Mouse (Mus musculus) midbrain, embryonic 14.5 days (tissue): ENCODE results near the gene Rgl1. TPM values are rescaled to one million over a fixed set of nuclear protein-coding genes. Genes with fewer than 3 reads are reported as not detected.
"Not testable (repeated sequence)": the region's sequence is repeated elsewhere in the genome, so short reads cannot be mapped to it uniquely, and the experiment has no call there.

ENCODE experiments used
- ATAC-seq: fragments of 200-750 bp; cut with Nextera tagmentation; 2 replicates; pipeline ENCODE4 v1.8.0; 2017; ENCODE audit warnings: moderate number of reproducible peaks, moderate library complexity; ENCODE audit not compliant: low FRiP score, low TSS enrichment
- DNase-seq: peaks from one replicate; pipeline ENCODE4 v3.0.0-alpha.2; 2015
- H3K27ac ChIP-seq: fragments of 300-500 bp; sonication (generic); replicated peaks from 2 replicates; pipeline ENCODE4 v1.5.1; 2014; ENCODE audit warnings: mild to moderate bottlenecking, low read depth, low read length, moderate library complexity
- H3K27me3 ChIP-seq: fragments of 300-500 bp; sonication (generic); 2 replicates; pipeline ENCODE4 v1.6.1; 2014; ENCODE audit warnings: low read length, control low read depth, mixed read lengths; ENCODE audit not compliant: control insufficient read depth, insufficient read depth
- H3K36me3 ChIP-seq: fragments of 300-500 bp; sonication (generic); 2 replicates; pipeline ENCODE4 v1.6.1; 2014; ENCODE audit warnings: low read length, control low read depth; ENCODE audit not compliant: control insufficient read depth, insufficient read depth
- H3K4me1 ChIP-seq: fragments of 300-500 bp; sonication (generic); 2 replicates; pipeline ENCODE4 v1.6.1; 2014; ENCODE audit warnings: mild to moderate bottlenecking, antibody characterized with exemption, low read length, control low read depth; ENCODE audit not compliant: control insufficient read depth, insufficient read depth
- H3K4me2 ChIP-seq: fragments of 300-500 bp; sonication (generic); 2 replicates; pipeline ENCODE4 v1.6.1; 2014; ENCODE audit warnings: mild to moderate bottlenecking, low read length, moderate library complexity
- H3K4me3 ChIP-seq: fragments of 300-500 bp; sonication (generic); replicated peaks from 2 replicates; pipeline ENCODE4 v1.5.1; 2014; ENCODE audit warnings: low read depth, low read length
- H3K9ac ChIP-seq: fragments of 300-500 bp; sonication (generic); replicated peaks from 2 replicates; pipeline ENCODE4 v1.6.1; 2014; ENCODE audit warnings: mild to moderate bottlenecking, low read length, moderate library complexity
- H3K9me3 ChIP-seq: fragments of 300-500 bp; sonication (generic); 2 replicates; pipeline ENCODE4 v1.6.1; 2016; ENCODE audit warnings: low read length, control low read depth, mixed read lengths; ENCODE audit not compliant: control insufficient read depth
- WGBS: fragments of 180-500 bp; shearing (Covaris S2); extraction: QIAGEN DNeasy Blood & Tissue Kit; methylation state at CpG from one replicate; pipeline ENCODE4 v1.1.7; 2014; 5-methylcytosine and 5-hydroxymethylcytosine counted together
- polyA plus RNA-seq: library from polyadenylated mRNA; unstranded; fragments of >200 nt; fragmentation: Nextera tagmentation; extraction: Ambion mirVana; gene quantifications from 2 replicates; pipeline ENCODE4 v1.2.1, GENCODE M21; 2014

Rgl1 gene
- polyA plus RNA-seq, 1 experiment from 2014 or later: 16.6 TPM

- Histone ChIP-seq H3K27ac (no peak overlapping the region), H3K4me1 (no peaks in the 10 kb centered on the region), H3K4me2 (no peak overlapping the region), H3K4me3 (no peak overlapping the region), H3K9me3 (no peaks in the 10 kb centered on the region), H3K9ac (no peak overlapping the region), H3K27me3 (no peaks in the 10 kb centered on the region), H3K36me3 (no peaks in the 10 kb centered on the region)
- ATAC-seq: no peak
- 29% methylated on average over 8 of the region's 8 CpGs for WGBS
- peak; percentile 40 for DNase-seq
Observed at GRCm38 (mm10) chr1:152669446-152670180, 96.5 kb downstream of the Rgl1 start.

GRCm38 (mm10) chr1:152660436-152660835 is 105.7 kb downstream of the Rgl1 start:
- DNase-seq (no peak), ATAC-seq (no peak)
- Histone ChIP-seq H3K27me3 (no peaks in the 10 kb centered on the region), H3K27ac (no peak overlapping the region), H3K4me1 (no peaks in the 10 kb centered on the region), H3K4me3 (no peak overlapping the region), H3K9ac (no peak overlapping the region), H3K36me3 (no peaks in the 10 kb centered on the region), H3K4me2 (no peak overlapping the region), H3K9me3 (no peaks in the 10 kb centered on the region)
- 91% methylated on average over 7 of the region's 7 CpGs for WGBS

GRCm38 (mm10) chr1:152659961-152660360 is 106.2 kb downstream of the Rgl1 start:
- WGBS: 91% methylated on average over 4 of the region's 4 CpGs
- Histone ChIP-seq H3K4me2 (no peak overlapping the region), H3K36me3 (no peaks in the 10 kb centered on the region), H3K27me3 (no peaks in the 10 kb centered on the region), H3K9me3 (no peaks in the 10 kb centered on the region), H3K27ac (no peak overlapping the region), H3K9ac (no peak overlapping the region), H3K4me3 (no peak overlapping the region), H3K4me1 (no peaks in the 10 kb centered on the region)
- DNase-seq (no peak), ATAC-seq (no peak)

DNA sequence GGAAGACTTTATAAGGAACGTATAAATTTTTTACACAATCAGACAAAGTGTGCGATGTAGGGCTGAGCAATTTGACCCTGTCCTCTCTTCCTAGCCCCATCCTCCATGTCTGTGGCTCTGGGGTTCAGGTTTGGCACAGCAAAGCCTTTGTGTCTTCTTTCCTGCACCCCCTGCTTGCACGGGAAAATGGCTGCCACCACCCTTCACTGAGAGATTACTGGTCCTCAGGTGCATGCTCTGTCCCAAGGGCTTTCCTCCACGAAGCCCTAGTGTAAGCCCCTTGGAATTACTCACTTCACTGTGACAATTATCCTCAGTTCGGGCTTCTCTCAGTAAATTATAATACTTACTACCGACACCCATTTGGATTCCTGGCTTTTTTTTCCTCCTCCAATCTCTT is 109.5 kb downstream of the Rgl1 start:
- H3K36me3 ChIP-seq: no peaks in the 10 kb centered on the region
- WGBS: 81% methylated on average over 6 of the region's 6 CpGs
- H3K4me3 ChIP-seq: no peak overlapping the region
- no peaks in the 10 kb centered on the region for H3K4me1 ChIP-seq
- DNase-seq (no peak), ATAC-seq (no peak)
- no peak overlapping the region for H3K27ac ChIP-seq
- no peaks in the 10 kb centered on the region for H3K27me3 ChIP-seq
- no peak overlapping the region for H3K9ac ChIP-seq
- H3K4me2 ChIP-seq: no peak overlapping the region
- no peaks in the 10 kb centered on the region for H3K9me3 ChIP-seq

- H3K36me3 ChIP-seq: no peaks in the 10 kb centered on the region
- H3K27me3 ChIP-seq: no peaks in the 10 kb centered on the region
- no peak overlapping the region for H3K9ac ChIP-seq
- DNase-seq: no peak
- no peak for ATAC-seq
- no peak overlapping the region for H3K27ac ChIP-seq
- H3K4me3 ChIP-seq: no peak overlapping the region
- WGBS: 95% methylated on average over 6 of the region's 6 CpGs
- H3K4me1 ChIP-seq: no peaks in the 10 kb centered on the region
- no peak overlapping the region for H3K4me2 ChIP-seq
- no peaks in the 10 kb centered on the region for H3K9me3 ChIP-seq
Observed at GRCm38 (mm10) chr1:152654851-152655250, 111.3 kb downstream of the Rgl1 start.

DNA sequence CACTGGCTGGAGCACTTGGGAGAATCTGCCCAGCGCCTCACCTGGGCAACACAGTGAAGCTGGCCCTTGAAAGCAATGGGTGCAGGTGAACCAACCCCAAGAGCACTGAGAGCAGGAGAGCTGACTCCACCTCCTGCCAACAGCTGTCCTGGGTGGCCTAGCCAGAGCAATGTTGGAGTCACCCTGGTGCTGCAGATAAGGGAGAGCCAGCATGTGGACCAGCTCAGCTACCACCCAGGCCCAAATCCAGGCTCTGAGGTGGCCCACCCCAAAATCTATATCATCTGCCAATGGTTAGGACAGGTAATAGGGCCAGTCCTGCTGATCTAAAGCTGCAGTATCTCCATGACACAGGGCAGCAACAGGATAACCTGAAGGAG is 114.7 kb downstream of the Rgl1 start:
- H3K4me2 ChIP-seq: no peak overlapping the region
- no peak for DNase-seq
- no peak overlapping the region for H3K4me3 ChIP-seq
- ATAC-seq: no peak
- no peak overlapping the region for H3K9ac ChIP-seq
- H3K9me3 ChIP-seq: no peaks in the 10 kb centered on the region
- no peaks in the 10 kb centered on the region for H3K4me1 ChIP-seq
- no peaks in the 10 kb centered on the region for H3K36me3 ChIP-seq
- 88% methylated on average over 1 of the region's 1 CpGs for WGBS
- no peak overlapping the region for H3K27ac ChIP-seq
- H3K27me3 ChIP-seq: no peaks in the 10 kb centered on the region; the same call in 1 of the 2 replicates

GRCm38 (mm10) chr1:152650856-152651494 is 115.2 kb downstream of the Rgl1 start:
- DNase-seq (no peak), ATAC-seq (no peak)
- H3K9me3 ChIP-seq: no peaks in the 10 kb centered on the region
- H3K9ac ChIP-seq: no peak overlapping the region
- no peaks in the 10 kb centered on the region; the same call in 1 of the 2 replicates for H3K27me3 ChIP-seq
- H3K36me3 ChIP-seq: no peaks in the 10 kb centered on the region
- no peak overlapping the region for H3K4me2 ChIP-seq
- H3K4me3 ChIP-seq: no peak overlapping the region
- H3K27ac ChIP-seq: no peak overlapping the region
- 93% methylated on average over 6 of the region's 6 CpGs for WGBS
- no peaks in the 10 kb centered on the region for H3K4me1 ChIP-seq

- Histone ChIP-seq H3K9ac (no peak overlapping the region), H3K4me2 (no peak overlapping the region), H3K4me3 (no peak overlapping the region), H3K27ac (no peak overlapping the region), H3K9me3 (no peaks in the 10 kb centered on the region), H3K4me1 (no peaks in the 10 kb centered on the region), H3K36me3 (no peaks in the 10 kb centered on the region), H3K27me3 (no peaks in the 10 kb centered on the region; the same call in 1 of the 2 replicates)
- ATAC-seq: no peak
- WGBS: 90% methylated on average over 5 of the region's 5 CpGs
- no peak for DNase-seq
Observed at GRCm38 (mm10) chr1:152648052-152648451, 118.1 kb downstream of the Rgl1 start.

GRCm38 (mm10) chr1:152642207-152642606 is 123.9 kb downstream of the Rgl1 start:
- 63% methylated on average over 10 of the region's 10 CpGs for WGBS
- not testable (repeated sequence) for H3K9me3 ChIP-seq, ATAC-seq

More at GRCm38 (mm10) chr1:152642207-152642606, 123.9 kb downstream of the Rgl1 start:
- H3K4me1 ChIP-seq, H3K36me3 ChIP-seq, H3K9ac ChIP-seq, DNase-seq, H3K27me3 ChIP-seq, H3K27ac ChIP-seq, H3K4me2 ChIP-seq, H3K4me3 ChIP-seq: not testable (repeated sequence)
